Mouse (Mus musculus) myocyte (in vitro differentiated cells): ENCODE measurements around the gene Fen1. TPM values are rescaled to one million over a fixed set of nuclear protein-coding genes. Genes with fewer than 3 reads are reported as not detected.
A peak's percentile ranks its signal among the peaks of the same experiment; 100 is the strongest.

ENCODE experiments used
- H3K27me3 ChIP-seq: one replicate; pipeline ENCODE4 v1.6.1; 2011; ENCODE audit not compliant: control insufficient read depth, insufficient read depth, insufficient read length
- H3K36me3 ChIP-seq: one replicate; pipeline ENCODE4 v1.6.1; 2011; ENCODE audit not compliant: control insufficient read depth, insufficient read depth
- H3K4me2 ChIP-seq: one replicate; pipeline ENCODE4 v1.6.1; 2011; ENCODE audit warnings: low read depth, control low read depth
- H3K4me3 ChIP-seq: one replicate; pipeline ENCODE4 v1.5.1; 2011; ENCODE audit warnings: mild to moderate bottlenecking, control low read depth, moderate library complexity
- H3K79me2 ChIP-seq: one replicate; pipeline ENCODE4 v1.6.1; 2011; ENCODE audit not compliant: control insufficient read depth, insufficient read depth
- H3ac ChIP-seq: one replicate; pipeline ENCODE4 v1.6.1; 2011; ENCODE audit not compliant: control insufficient read depth, insufficient read length
- CEBPB ChIP-seq: IDR thresholded peaks from 2 replicates; pipeline ENCODE4 v1.6.1; 2011; ENCODE audit warnings: mild to moderate bottlenecking, moderate library complexity; ENCODE audit not compliant: poor library complexity, insufficient read depth, severe bottlenecking
- E2F4 ChIP-seq: IDR thresholded peaks from one replicate; pipeline ENCODE4 v1.6.1; 2011; ENCODE audit warnings: mild to moderate bottlenecking, control low read depth, moderate library complexity; ENCODE audit not compliant: insufficient read depth
- MAX ChIP-seq: IDR thresholded peaks from one replicate; pipeline ENCODE4 v1.6.1; 2011; ENCODE audit warnings: low read depth, mild to moderate bottlenecking, control low read depth
- MYOD1 ChIP-seq, 3 experiments: IDR thresholded peaks; one replicate each; pipeline ENCODE4 v1.6.1; 2011; ENCODE audit warnings: control low read depth in 2 of 3, low read depth in 2 of 3, mild to moderate bottlenecking in 2 of 3, moderate library complexity in 1 of 3; ENCODE audit not compliant: insufficient read length in 2 of 3, control insufficient read depth in 1 of 3
- MYOG ChIP-seq, 3 experiments: IDR thresholded peaks; one replicate each; pipeline ENCODE4 v1.6.1; 2011; ENCODE audit warnings: control low read depth in 2 of 3, low read depth in 2 of 3, mild to moderate bottlenecking in 2 of 3; ENCODE audit not compliant: insufficient read length in 2 of 3, control insufficient read depth in 1 of 3, insufficient read depth in 1 of 3
- POLR2A ChIP-seq: IDR thresholded peaks from one replicate; pipeline ENCODE4 v1.6.1; 2011; ENCODE audit warnings: low read depth, mild to moderate bottlenecking, control low read depth, moderate library complexity; ENCODE audit not compliant: insufficient read length
- POLR2AphosphoS2 ChIP-seq: IDR thresholded peaks from one replicate; pipeline ENCODE4 v1.6.1; 2011; ENCODE audit warnings: low read depth, control low read depth; ENCODE audit not compliant: insufficient read length
- REST ChIP-seq: IDR thresholded peaks from one replicate; pipeline ENCODE4 v1.6.1; 2011; ENCODE audit warnings: mild to moderate bottlenecking, control low read depth, moderate library complexity; ENCODE audit not compliant: insufficient read depth, insufficient read length
- SRF ChIP-seq: IDR thresholded peaks from one replicate; pipeline ENCODE4 v1.6.1; 2011; ENCODE audit warnings: low read depth; ENCODE audit not compliant: control insufficient read depth, insufficient read length
- TCF12 ChIP-seq: IDR thresholded peaks from one replicate; pipeline ENCODE4 v1.6.1; 2011; ENCODE audit warnings: mild to moderate bottlenecking, control low read depth; ENCODE audit not compliant: poor library complexity, insufficient read depth, severe bottlenecking
- TCF3 ChIP-seq: IDR thresholded peaks from one replicate; pipeline ENCODE4 v1.6.1; 2011; ENCODE audit warnings: low read depth, control low read depth; ENCODE audit not compliant: insufficient read length
- USF1 ChIP-seq: IDR thresholded peaks from one replicate; pipeline ENCODE4 v1.6.1; 2011; ENCODE audit warnings: low read depth, mild to moderate bottlenecking, control low read depth, moderate library complexity
- polyA plus RNA-seq: library from polyadenylated mRNA; unstranded; fragments of >200 nt; fragmentation: generic; extraction: Trizol; gene quantifications from one replicate; pipeline ENCODE4 v1.2.1, GENCODE M21; 2012; ENCODE audit warnings: missing spikeins

The Fen1 gene
- polyA plus RNA-seq, 1 experiment = 14.1 TPM

GRCm38 (mm10) chr19:10225767-10226166, 21.8 kb upstream of the Fen1 start:
- Histone ChIP-seq H3K79me2 (no peaks in the 10 kb centered on the region), H3ac (no peak overlapping the region), H3K27me3 (peaks cover 63% of the 10 kb centered on the region), H3K4me2 (no peak overlapping the region), H3K4me3 (no peak overlapping the region), H3K36me3 (no peaks in the 10 kb centered on the region)
- TF ChIP-seq USF1 = no peak
- no peak for TF ChIP-seq E2F4
- TF ChIP-seq MAX = no peak
- TF ChIP-seq MYOD1 (IDR thresholded peaks at IDR 0.05; ENCODE audit: control insufficient read depth in 1 of 3, insufficient read length in 2 of 3, low read depth in 2 of 3) = no peak
- no peak for TF ChIP-seq CEBPB
- no peak for TF ChIP-seq REST
- no peak for TF ChIP-seq SRF
- no peak for TF ChIP-seq TCF12
- TF ChIP-seq POLR2A = no peak
- no peak for TF ChIP-seq TCF3
- no peak for TF ChIP-seq MYOG (IDR thresholded peaks at IDR 0.05; ENCODE audit: control insufficient read depth in 1 of 3, insufficient read depth in 1 of 3, insufficient read length in 2 of 3, low read depth in 2 of 3)
- no peak for TF ChIP-seq POLR2AphosphoS2

GRCm38 (mm10) chr19:10224637-10225453, 20.9 kb upstream of the Fen1 start:
- Histone ChIP-seq H3K27me3 (peaks cover 54% of the 10 kb centered on the region), H3K79me2 (no peaks in the 10 kb centered on the region), H3ac (no peak overlapping the region), H3K36me3 (no peaks in the 10 kb centered on the region), H3K4me2 (no peak overlapping the region), H3K4me3 (no peak overlapping the region)
- TF ChIP-seq SRF = no peak
- no peak for TF ChIP-seq USF1
- TF ChIP-seq MYOD1 (IDR thresholded peaks at IDR 0.05; ENCODE audit: control insufficient read depth in 1 of 3, insufficient read length in 2 of 3, low read depth in 2 of 3) = no peak
- TF ChIP-seq MAX = no peak
- TF ChIP-seq E2F4 = no peak
- no peak for TF ChIP-seq REST
- no peak for TF ChIP-seq TCF12
- no peak for TF ChIP-seq TCF3
- TF ChIP-seq MYOG (IDR thresholded peaks at IDR 0.05; ENCODE audit: control insufficient read depth in 1 of 3, insufficient read depth in 1 of 3, insufficient read length in 2 of 3, low read depth in 2 of 3) = no peak
- no peak for TF ChIP-seq POLR2AphosphoS2
- TF ChIP-seq POLR2A = no peak
- no peak for TF ChIP-seq CEBPB

- Histone ChIP-seq H3K4me2 (no peak overlapping the region), H3K27me3 (peaks cover 41% of the 10 kb centered on the region), H3K79me2 (no peaks in the 10 kb centered on the region), H3K36me3 (no peaks in the 10 kb centered on the region), H3ac (no peak overlapping the region), H3K4me3 (no peak overlapping the region)
- no peak for TF ChIP-seq TCF3
Observed at GRCm38 (mm10) chr19:10223561-10223960, 19.6 kb upstream of the Fen1 start.

- TF ChIP-seq TCF12 (no peak), MAX (no peak), REST (no peak), POLR2A (no peak), E2F4 (no peak), CEBPB (no peak), POLR2AphosphoS2 (no peak), MYOG (IDR thresholded peaks at IDR 0.05; ENCODE audit: control insufficient read depth in 1 of 3, insufficient read depth in 1 of 3, insufficient read length in 2 of 3, low read depth in 2 of 3) (no peak), MYOD1 (IDR thresholded peaks at IDR 0.05; ENCODE audit: control insufficient read depth in 1 of 3, insufficient read length in 2 of 3, low read depth in 2 of 3) (no peak), TCF3 (no peak), SRF (no peak), USF1 (no peak)
Observed at GRCm38 (mm10) chr19:10222656-10223055, 18.7 kb upstream of the Fen1 start.

GRCm38 (mm10) chr19:10221585-10221984, 17.6 kb upstream of the Fen1 start:
- Histone ChIP-seq H3K36me3 (no peaks in the 10 kb centered on the region), H3K4me3 (no peak overlapping the region), H3ac (no peak overlapping the region), H3K27me3 (peaks cover 37% of the 10 kb centered on the region), H3K4me2 (no peak overlapping the region), H3K79me2 (no peaks in the 10 kb centered on the region)
- TF ChIP-seq USF1 (no peak), MYOG (IDR thresholded peaks at IDR 0.05; ENCODE audit: control insufficient read depth in 1 of 3, insufficient read depth in 1 of 3, insufficient read length in 2 of 3, low read depth in 2 of 3) (peak in 1 of 3 experiments; percentile 48), MYOD1 (IDR thresholded peaks at IDR 0.05; ENCODE audit: control insufficient read depth in 1 of 3, insufficient read length in 2 of 3, low read depth in 2 of 3) (peak in 2 of 3 experiments; percentile 13 to 14)

More at GRCm38 (mm10) chr19:10222656-10223055, 18.7 kb upstream of the Fen1 start:
- no peak overlapping the region for H3K4me3 ChIP-seq
- peaks cover 38% of the 10 kb centered on the region for H3K27me3 ChIP-seq
- no peak overlapping the region for H3ac ChIP-seq
- H3K36me3 ChIP-seq = no peaks in the 10 kb centered on the region
- H3K79me2 ChIP-seq = no peaks in the 10 kb centered on the region
- H3K4me2 ChIP-seq = no peak overlapping the region
